Mouse (Mus musculus) myocyte (in vitro differentiated cells): ENCODE data around the gene Cdk5. TPM values are rescaled to one million over a fixed set of nuclear protein-coding genes. Genes with fewer than 3 reads are reported as not detected.
A peak's percentile ranks its signal among the peaks of the same experiment; 100 is the strongest.

ENCODE experiments used
- H3K27me3 ChIP-seq: one replicate; pipeline ENCODE4 v1.6.1; 2011; ENCODE audit not compliant: control insufficient read depth, insufficient read depth, insufficient read length
- H3K36me3 ChIP-seq: one replicate; pipeline ENCODE4 v1.6.1; 2011; ENCODE audit not compliant: control insufficient read depth, insufficient read depth
- H3K4me2 ChIP-seq: one replicate; pipeline ENCODE4 v1.6.1; 2011; ENCODE audit warnings: low read depth, control low read depth
- H3K4me3 ChIP-seq: one replicate; pipeline ENCODE4 v1.5.1; 2011; ENCODE audit warnings: mild to moderate bottlenecking, control low read depth, moderate library complexity
- H3K79me2 ChIP-seq: one replicate; pipeline ENCODE4 v1.6.1; 2011; ENCODE audit not compliant: control insufficient read depth, insufficient read depth
- H3ac ChIP-seq: one replicate; pipeline ENCODE4 v1.6.1; 2011; ENCODE audit not compliant: control insufficient read depth, insufficient read length
- CEBPB ChIP-seq: IDR thresholded peaks from 2 replicates; pipeline ENCODE4 v1.6.1; 2011; ENCODE audit warnings: mild to moderate bottlenecking, moderate library complexity; ENCODE audit not compliant: poor library complexity, insufficient read depth, severe bottlenecking
- E2F4 ChIP-seq: IDR thresholded peaks from one replicate; pipeline ENCODE4 v1.6.1; 2011; ENCODE audit warnings: mild to moderate bottlenecking, control low read depth, moderate library complexity; ENCODE audit not compliant: insufficient read depth
- MAX ChIP-seq: IDR thresholded peaks from one replicate; pipeline ENCODE4 v1.6.1; 2011; ENCODE audit warnings: low read depth, mild to moderate bottlenecking, control low read depth
- MYOD1 ChIP-seq, 3 experiments: IDR thresholded peaks; one replicate each; pipeline ENCODE4 v1.6.1; 2011; ENCODE audit warnings: control low read depth in 2 of 3, low read depth in 2 of 3, mild to moderate bottlenecking in 2 of 3, moderate library complexity in 1 of 3; ENCODE audit not compliant: insufficient read length in 2 of 3, control insufficient read depth in 1 of 3
- MYOG ChIP-seq, 3 experiments: IDR thresholded peaks; one replicate each; pipeline ENCODE4 v1.6.1; 2011; ENCODE audit warnings: control low read depth in 2 of 3, low read depth in 2 of 3, mild to moderate bottlenecking in 2 of 3; ENCODE audit not compliant: insufficient read length in 2 of 3, control insufficient read depth in 1 of 3, insufficient read depth in 1 of 3
- POLR2A ChIP-seq: IDR thresholded peaks from one replicate; pipeline ENCODE4 v1.6.1; 2011; ENCODE audit warnings: low read depth, mild to moderate bottlenecking, control low read depth, moderate library complexity; ENCODE audit not compliant: insufficient read length
- POLR2AphosphoS2 ChIP-seq: IDR thresholded peaks from one replicate; pipeline ENCODE4 v1.6.1; 2011; ENCODE audit warnings: low read depth, control low read depth; ENCODE audit not compliant: insufficient read length
- REST ChIP-seq: IDR thresholded peaks from one replicate; pipeline ENCODE4 v1.6.1; 2011; ENCODE audit warnings: mild to moderate bottlenecking, control low read depth, moderate library complexity; ENCODE audit not compliant: insufficient read depth, insufficient read length
- SRF ChIP-seq: IDR thresholded peaks from one replicate; pipeline ENCODE4 v1.6.1; 2011; ENCODE audit warnings: low read depth; ENCODE audit not compliant: control insufficient read depth, insufficient read length
- TCF12 ChIP-seq: IDR thresholded peaks from one replicate; pipeline ENCODE4 v1.6.1; 2011; ENCODE audit warnings: mild to moderate bottlenecking, control low read depth; ENCODE audit not compliant: poor library complexity, insufficient read depth, severe bottlenecking
- TCF3 ChIP-seq: IDR thresholded peaks from one replicate; pipeline ENCODE4 v1.6.1; 2011; ENCODE audit warnings: low read depth, control low read depth; ENCODE audit not compliant: insufficient read length
- USF1 ChIP-seq: IDR thresholded peaks from one replicate; pipeline ENCODE4 v1.6.1; 2011; ENCODE audit warnings: low read depth, mild to moderate bottlenecking, control low read depth, moderate library complexity
- polyA plus RNA-seq: library from polyadenylated mRNA; unstranded; fragments of >200 nt; fragmentation: generic; extraction: Trizol; gene quantifications from one replicate; pipeline ENCODE4 v1.2.1, GENCODE M21; 2012; ENCODE audit warnings: missing spikeins

Cdk5 gene
- polyA plus RNA-seq, 1 experiment, result 30.0 TPM

GRCm38 (mm10) chr5:24451264-24452029 is 28.1 kb upstream of the Cdk5 start:
- Histone ChIP-seq H3ac (peak overlapping the region; percentile 94), H3K4me2 (peak overlapping the region; percentile 81), H3K36me3 (no peaks in the 10 kb centered on the region), H3K4me3 (peak overlapping the region; percentile 87), H3K27me3 (no peaks in the 10 kb centered on the region), H3K79me2 (peaks cover 41% of the 10 kb centered on the region)
- TF ChIP-seq SRF (no peak), TCF12 (no peak), CEBPB (no peak), MYOG (IDR thresholded peaks at IDR 0.05; ENCODE audit: control insufficient read depth in 1 of 3, insufficient read depth in 1 of 3, insufficient read length in 2 of 3, low read depth in 2 of 3) (peak in 2 of 3 experiments; percentile 7 to 63), TCF3 (no peak), POLR2A (peak; percentile 68), REST (no peak), MYOD1 (IDR thresholded peaks at IDR 0.05; ENCODE audit: control insufficient read depth in 1 of 3, insufficient read length in 2 of 3, low read depth in 2 of 3) (peak in 2 of 3 experiments; percentile 23 to 66), POLR2AphosphoS2 (peak; percentile 84), E2F4 (no peak), MAX (no peak), USF1 (no peak)

DNA sequence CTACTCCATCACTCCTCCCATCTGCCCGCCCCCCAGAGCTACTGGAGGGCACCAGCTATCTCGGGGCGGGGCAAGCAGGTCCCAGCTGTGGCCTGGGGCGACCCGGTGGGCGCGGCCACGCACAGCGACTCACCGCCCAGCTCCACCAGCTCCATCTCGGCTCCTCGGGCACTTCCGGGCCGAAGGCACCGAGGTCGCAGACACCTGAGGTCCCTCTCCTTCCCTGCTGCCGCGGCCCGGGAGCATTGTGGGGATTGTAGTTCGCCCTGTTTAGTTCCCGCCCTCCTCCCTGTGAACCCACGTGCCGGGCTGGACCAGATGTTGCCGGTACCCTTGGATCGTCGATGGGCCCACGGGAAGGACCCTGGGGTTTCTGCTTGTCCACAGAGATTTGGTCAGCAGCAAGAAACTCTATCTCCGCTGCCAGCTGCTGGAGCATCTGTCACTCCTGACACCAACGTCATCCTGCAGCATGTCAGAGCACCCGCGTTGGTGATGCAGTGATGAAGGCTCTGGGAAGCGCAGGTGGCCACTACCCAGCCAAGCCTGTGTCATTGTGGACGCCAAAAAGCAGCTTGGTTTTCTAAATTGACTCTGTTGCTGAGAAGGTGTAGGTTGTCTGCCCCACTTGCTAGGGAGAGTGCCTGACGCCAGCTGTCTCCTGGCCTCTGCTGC is 24.4 kb upstream of the Cdk5 start, which contains the start of gene Tmub1:
TSS of gene Tmub1 (minus strand) at position 231 of the 675 bp plus-strand sequence.
- Histone ChIP-seq H3ac (no peak within 1 kb of the TSS), H3K27me3 (no peaks in the 10 kb centered on the region), H3K79me2 (peaks cover 19% of the 10 kb centered on the region), H3K4me3 (peak within 1 kb of the TSS; percentile 26), H3K4me2 (peak within 1 kb of the TSS; percentile 86), H3K36me3 (peaks cover 6% of the 10 kb centered on the region)
- TF ChIP-seq POLR2A (peak; percentile 57), REST (no peak), TCF3 (no peak), CEBPB (no peak), TCF12 (no peak), E2F4 (no peak), POLR2AphosphoS2 (no peak), SRF (no peak), MYOG (IDR thresholded peaks at IDR 0.05; ENCODE audit: control insufficient read depth in 1 of 3, insufficient read depth in 1 of 3, insufficient read length in 2 of 3, low read depth in 2 of 3) (peak in 1 of 3 experiments; percentile 28), MAX (no peak), MYOD1 (IDR thresholded peaks at IDR 0.05; ENCODE audit: control insufficient read depth in 1 of 3, insufficient read length in 2 of 3, low read depth in 2 of 3) (peak in 2 of 3 experiments; percentile 50 to 55), USF1 (peak; percentile 77)

DNA sequence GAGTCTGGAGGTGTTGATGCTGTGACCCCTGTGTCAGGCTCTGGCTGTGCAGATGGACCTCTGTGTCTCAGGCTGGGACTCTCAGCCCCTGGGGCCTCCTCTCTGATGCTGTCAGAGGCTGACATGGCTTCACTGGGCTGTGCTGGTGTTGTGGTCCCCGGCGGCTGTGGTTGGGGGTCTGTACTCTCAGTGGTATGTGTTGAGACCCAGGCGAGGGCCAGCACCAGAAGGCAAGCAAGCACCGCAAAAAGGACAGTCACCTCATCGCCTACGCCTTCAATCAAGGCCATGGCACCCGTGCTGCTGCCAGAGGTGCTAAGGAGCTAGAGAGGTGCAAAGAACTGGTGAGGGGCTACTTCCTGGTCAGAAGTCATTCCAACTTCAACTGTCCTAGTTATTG is 23.3 kb upstream of the Cdk5 start:
- H3K27me3 ChIP-seq, result no peaks in the 10 kb centered on the region
- peaks cover 14% of the 10 kb centered on the region for H3K79me2 ChIP-seq
- H3K4me3 ChIP-seq, result peak overlapping the region; percentile 26
- peak overlapping the region; percentile 86 for H3K4me2 ChIP-seq
- H3K36me3 ChIP-seq, result peaks cover 8% of the 10 kb centered on the region
- TF ChIP-seq POLR2A (no peak), TCF12 (no peak), MAX (no peak), POLR2AphosphoS2 (no peak), CEBPB (no peak), MYOD1 (IDR thresholded peaks at IDR 0.05; ENCODE audit: control insufficient read depth in 1 of 3, insufficient read length in 2 of 3, low read depth in 2 of 3) (no peak), TCF3 (no peak), SRF (no peak), REST (no peak), E2F4 (no peak)
- H3ac ChIP-seq, result no peak overlapping the region

GRCm38 (mm10) chr5:24445428-24446080 is 22.2 kb upstream of the Cdk5 start:
- Histone ChIP-seq H3K36me3 (peaks cover 11% of the 10 kb centered on the region), H3K4me2 (peak overlapping the region; percentile 89), H3ac (peak overlapping the region; percentile 90), H3K4me3 (peak overlapping the region; percentile 54), H3K79me2 (peaks cover 14% of the 10 kb centered on the region), H3K27me3 (no peaks in the 10 kb centered on the region)
- TF ChIP-seq SRF (no peak), MYOD1 (IDR thresholded peaks at IDR 0.05; ENCODE audit: control insufficient read depth in 1 of 3, insufficient read length in 2 of 3, low read depth in 2 of 3) (no peak), POLR2AphosphoS2 (no peak)
